Mouse (Mus musculus) kidney, postnatal 14 days (tissue): ENCODE results near the gene Atp6v1g2.

Experiments used
- DNase-seq: peaks from one replicate; pipeline ENCODE4 v3.0.0; 2022; ENCODE audit warnings: mixed read lengths

Atp6v1g2 gene

GRCm38 (mm10) chr17:35233114-35233980, at the start of gene Atp6v1g2:
TSS of gene Atp6v1g2 (plus strand) at chr17:35233660.
- no peak for DNase-seq

- DNase-seq: peak; percentile 82
Observed at GRCm38 (mm10) chr17:35185639-35186611, 47.5 kb upstream of the Atp6v1g2 start.

DNA sequence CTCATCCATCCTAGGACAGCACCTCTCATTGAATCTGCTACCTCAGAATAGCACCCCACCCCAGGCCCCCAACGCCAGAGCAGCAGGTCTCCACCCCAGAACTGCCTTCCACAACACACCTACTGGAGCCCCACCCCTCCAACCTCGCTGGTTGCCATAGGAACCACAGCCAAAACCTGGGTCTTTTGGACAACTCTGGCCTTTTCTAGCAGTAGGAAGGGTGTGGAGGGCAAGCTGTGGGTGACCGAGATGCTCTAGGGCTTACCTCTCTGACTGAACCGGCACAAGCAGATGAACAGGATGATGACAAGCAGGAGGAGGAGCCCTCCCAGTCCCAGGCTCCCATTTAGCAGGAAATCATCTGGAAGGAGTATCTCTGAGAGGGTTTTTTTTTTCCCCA, 46.8 kb upstream of the Atp6v1g2 start:
- no peak for DNase-seq

DNA sequence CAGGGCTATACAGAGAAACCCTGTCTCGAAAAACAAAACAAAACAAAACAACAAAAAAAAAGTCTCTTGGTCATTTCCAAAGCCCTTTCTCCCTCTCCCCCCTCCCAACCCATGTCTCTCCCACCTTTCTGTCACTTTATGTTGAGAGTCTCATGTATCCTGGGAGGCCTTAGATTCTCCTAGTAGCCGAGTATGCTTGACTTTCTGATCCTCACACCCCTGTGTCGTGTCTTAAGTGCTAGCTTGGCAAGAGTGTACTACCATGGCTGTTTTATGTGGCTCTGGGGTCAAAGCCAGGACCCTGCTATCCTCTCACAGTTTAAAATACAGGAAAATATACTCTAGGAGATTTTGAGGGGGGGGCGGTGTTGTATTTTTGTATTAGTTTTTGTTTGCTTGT, 46.1 kb upstream of the Atp6v1g2 start:
- DNase-seq: no peak

DNA sequence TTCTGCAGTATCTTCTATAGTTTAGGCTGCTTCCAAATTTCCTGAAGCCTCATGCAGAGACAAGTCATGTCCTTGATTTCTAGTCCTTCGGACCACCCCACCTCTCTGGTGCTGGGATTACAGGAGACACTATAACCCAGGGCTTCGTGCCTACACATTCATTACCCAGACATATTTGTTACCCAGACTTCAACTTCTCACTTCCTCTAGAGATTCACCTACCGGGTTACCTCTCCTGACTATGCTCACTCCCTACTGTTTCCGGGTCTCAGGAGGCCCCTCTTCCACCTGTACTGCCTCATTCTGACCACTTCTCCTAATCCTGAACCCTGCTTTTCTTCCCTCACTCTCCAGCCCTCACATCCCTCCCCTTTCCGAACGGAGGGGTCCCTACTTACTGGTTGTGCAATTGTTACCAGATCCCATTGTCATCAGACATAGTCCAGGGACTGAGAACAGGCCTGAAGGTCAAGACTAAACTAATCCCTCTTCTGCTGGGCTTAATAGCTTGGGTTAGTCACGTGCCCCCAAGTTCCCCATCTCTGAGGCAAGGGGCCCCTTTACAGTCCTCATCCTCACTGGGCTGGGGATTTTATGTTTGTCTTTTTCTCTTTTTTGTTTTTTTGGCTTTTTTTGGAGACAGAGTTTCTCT, 45.4 kb upstream of the Atp6v1g2 start, which contains the start of gene Lst1:
Lst1 (minus strand) TSS at position 481 of the 652 bp plus-strand sequence.
- no peak for DNase-seq

- no peak for DNase-seq
Observed at GRCm38 (mm10) chr17:35189186-35189585, 44.3 kb upstream of the Atp6v1g2 start.

GRCm38 (mm10) chr17:35190096-35190495, 43.4 kb upstream of the Atp6v1g2 start:
- DNase-seq: no peak

GRCm38 (mm10) chr17:35191723-35192122, 41.7 kb upstream of the Atp6v1g2 start:
- DNase-seq: no peak

DNA sequence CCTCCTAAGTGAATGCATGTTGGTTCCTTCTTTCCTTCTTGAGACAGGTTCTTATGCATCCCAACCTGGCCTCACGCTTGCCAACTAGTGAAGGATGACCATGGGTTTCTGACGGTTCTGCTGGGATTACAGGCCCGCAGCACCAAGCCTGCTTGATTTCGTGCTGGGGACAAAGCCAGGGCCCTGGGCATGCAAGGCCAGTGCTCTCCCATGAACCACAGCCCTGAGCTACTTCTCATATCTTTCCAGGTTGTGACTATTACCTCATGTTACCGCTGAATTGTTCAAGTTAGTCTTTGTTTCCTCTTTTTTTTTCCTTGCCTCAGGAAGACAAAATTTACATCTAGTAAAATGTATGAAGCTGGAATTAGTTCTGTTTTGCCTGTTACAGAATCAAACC, 40.5 kb upstream of the Atp6v1g2 start:
- DNase-seq: no peak

GRCm38 (mm10) chr17:35193881-35194843, 39.3 kb upstream of the Atp6v1g2 start, which contains the start of gene Ltb:
TSS of gene Ltb (plus strand) at chr17:35194439.
- DNase-seq: no peak

DNA sequence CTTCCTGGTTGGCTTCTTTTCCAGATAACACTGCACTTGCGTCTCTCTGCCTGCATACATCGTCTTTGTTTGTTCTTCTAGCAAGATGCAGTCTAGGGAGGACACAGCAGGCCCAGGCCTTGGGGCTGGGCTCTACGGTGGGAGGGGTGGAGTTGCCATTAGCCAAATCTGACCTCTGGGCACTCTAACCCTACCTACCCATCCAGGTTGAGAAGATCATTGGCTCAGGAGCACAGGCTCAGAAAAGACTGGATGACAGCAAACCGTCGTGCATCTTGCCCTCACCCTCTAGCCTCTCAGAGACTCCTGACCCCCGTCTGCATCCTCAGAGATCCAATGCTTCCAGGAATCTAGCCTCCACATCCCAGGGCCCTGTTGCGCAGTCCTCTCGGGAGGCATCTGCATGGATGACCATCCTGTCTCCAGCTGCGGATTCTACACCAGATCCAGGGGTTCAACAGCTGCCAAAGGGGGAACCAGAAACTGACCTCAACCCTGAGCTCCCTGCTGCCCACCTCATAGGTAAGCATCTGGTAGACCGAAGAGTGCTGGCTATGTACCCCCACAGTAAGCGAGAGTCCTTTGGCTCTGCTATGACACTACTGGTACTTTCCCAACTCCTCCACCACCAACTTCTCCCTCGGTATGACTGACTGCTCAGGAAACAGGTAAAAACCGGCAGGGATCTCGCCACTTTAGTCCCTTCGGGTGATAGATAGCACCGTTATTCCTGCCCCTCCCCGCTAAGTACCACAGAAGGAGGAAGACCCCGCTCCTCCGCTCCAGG, 38.4 kb upstream of the Atp6v1g2 start:
- no peak for DNase-seq

- peak; percentile 84 for DNase-seq
Observed at GRCm38 (mm10) chr17:35195631-35196320, 37.7 kb upstream of the Atp6v1g2 start.

DNA sequence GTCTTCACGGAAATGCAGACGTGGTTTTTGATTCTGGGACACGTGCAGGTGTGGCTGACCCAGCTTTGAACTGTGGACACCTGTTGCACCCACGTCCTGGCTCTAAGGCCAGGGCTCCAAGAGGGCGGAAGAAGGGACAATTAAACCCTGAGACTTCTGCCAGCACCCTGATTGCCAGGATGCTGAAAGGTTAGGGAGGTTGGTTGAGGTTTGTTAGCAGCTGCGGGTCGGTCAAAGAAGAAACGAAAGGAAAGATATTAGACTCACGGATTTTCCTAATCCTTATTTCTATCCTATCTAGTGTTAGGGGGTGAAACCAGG, 37.2 kb upstream of the Atp6v1g2 start:
- DNase-seq: no peak

- DNase-seq: no peak
Observed at GRCm38 (mm10) chr17:35197126-35197525, 36.3 kb upstream of the Atp6v1g2 start.

GRCm38 (mm10) chr17:35198029-35198428, 35.4 kb upstream of the Atp6v1g2 start:
- DNase-seq: no peak

- DNase-seq: no peak
Observed at GRCm38 (mm10) chr17:35198946-35199345, 34.5 kb upstream of the Atp6v1g2 start.

DNA sequence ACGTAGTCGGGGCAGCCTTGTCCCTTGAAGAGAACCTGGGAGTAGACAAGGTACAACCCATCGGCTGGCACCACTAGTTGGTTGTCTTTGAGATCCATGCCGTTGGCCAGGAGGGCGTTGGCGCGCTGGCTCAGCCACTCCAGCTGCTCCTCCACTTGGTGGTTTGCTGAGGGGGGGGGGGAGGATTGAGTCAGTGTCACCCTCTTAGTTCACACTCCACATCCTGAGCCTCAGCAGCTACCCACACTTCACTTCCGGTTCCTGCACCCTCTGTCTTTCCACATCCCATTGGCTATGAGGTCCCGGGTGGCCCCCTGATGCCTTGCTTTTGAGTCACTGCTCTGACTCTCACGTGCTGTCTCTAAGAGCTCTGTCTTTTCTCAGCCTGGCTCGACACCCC, 33.1 kb upstream of the Atp6v1g2 start:
- DNase-seq: no peak

GRCm38 (mm10) chr17:35201128-35201527, 32.3 kb upstream of the Atp6v1g2 start:
- DNase-seq: no peak

DNA sequence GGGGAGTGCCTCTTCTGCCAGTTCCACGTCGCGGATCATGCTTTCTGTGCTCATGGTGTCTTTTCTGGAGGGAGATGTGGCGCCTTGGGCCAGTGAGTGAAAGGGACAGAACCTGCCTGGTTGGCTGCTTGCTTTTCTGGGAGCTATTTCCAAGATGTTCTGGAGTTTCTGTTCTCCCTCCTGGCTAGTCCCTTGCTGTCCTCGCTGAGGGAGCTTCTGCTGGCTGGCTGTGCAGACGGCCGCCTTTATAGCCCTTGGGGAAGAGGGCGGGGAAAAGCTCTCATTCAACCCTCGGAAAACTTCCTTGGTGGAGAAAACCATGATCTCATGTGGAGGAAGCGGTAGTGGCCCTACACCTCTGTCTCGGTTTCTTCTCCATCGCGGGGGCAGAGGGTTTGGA, 31.7 kb upstream of the Atp6v1g2 start, which contains the start of gene Tnf:
Tnf (minus strand) TSS at position 221 of the 400 bp plus-strand sequence.
- DNase-seq: peak; percentile 54

GRCm38 (mm10) chr17:35202442-35202841, 31.0 kb upstream of the Atp6v1g2 start:
- no peak for DNase-seq
